Comparison of ENCODE assay signal across 9 mouse cellular contexts in genomic region chr6:58933189-58933913, GRCm38 (mm10). TPM values are rescaled to one million over a fixed set of nuclear protein-coding genes. Genes with fewer than 3 reads are reported as not detected.
DNase-seq lines count a peak whose midpoint lies in the region; ATAC-seq and TF ChIP-seq lines count a peak whose summit lies in the region.
"Had no signal": no experiment of that assay in that cellular context is flagged by ENCODE, and none has a peak within 500 bp of the region (broad histone marks: within the 10 kb centered on the region; RNA-seq: fewer than 3 reads in every experiment).

No protein-coding gene starts in this region.

- WGBS in stomach, embryonic 16.5 days = 58% methylated on average over 6 of the region's 6 CpGs
- WGBS in stomach, postnatal 0 days = 61% methylated on average over 6 of the region's 6 CpGs
- 45% methylated on average over 6 of the region's 6 CpGs for WGBS in hindbrain, embryonic 10.5 days
- WGBS in limb, embryonic 10.5 days = 52% methylated on average over 6 of the region's 6 CpGs

- no peak for TF ChIP-seq CTCF in stomach, postnatal 0 days (IDR thresholded peaks at IDR 0.05; ENCODE audit: low read depth)

- H3K27ac ChIP-seq in stomach, embryonic 16.5 days (ENCODE audit: low read length) = no peak overlapping the region
- H3K27ac ChIP-seq in stomach, postnatal 0 days (replicated peaks) = no peak overlapping the region
- no peak overlapping the region for H3K27ac ChIP-seq in hindbrain, embryonic 10.5 days
- H3K27ac ChIP-seq in limb, embryonic 10.5 days = no peak overlapping the region

- H3K4me2 ChIP-seq in stomach, embryonic 16.5 days (ENCODE audit: low read depth, low read length) = no peak overlapping the region
- no peak overlapping the region for H3K4me2 ChIP-seq in stomach, postnatal 0 days (replicated peaks; ENCODE audit: low read depth)

- H3K4me1 ChIP-seq in stomach, embryonic 16.5 days (ENCODE audit: control insufficient read depth, insufficient read depth, low read length) = no peaks in the 10 kb centered on the region
- H3K4me1 ChIP-seq in stomach, postnatal 0 days (replicated peaks; ENCODE audit: control insufficient read depth, insufficient read depth) = no peaks in the 10 kb centered on the region
- peaks cover 27% of the 10 kb centered on the region for H3K4me1 ChIP-seq in hindbrain, embryonic 10.5 days (replicated peaks)
- peaks cover 26% of the 10 kb centered on the region for H3K4me1 ChIP-seq in limb, embryonic 10.5 days
- H3K4me1 ChIP-seq: megakaryocyte, embryonic 14.5 days had no signal

- peak; percentile 10; the same call in 1 of the 2 replicates for ATAC-seq in stomach, embryonic 16.5 days (ENCODE audit: insufficient read depth, low FRiP score)
- no peak for ATAC-seq in stomach, postnatal 0 days (ENCODE audit: low FRiP score, low TSS enrichment)
- ATAC-seq in megakaryocyte-erythroid progenitor cell, adult 5-6 weeks (replicated peaks; ENCODE audit: low FRiP score, low TSS enrichment, poor library complexity, severe bottlenecking) = no peak

- H3K9me3 ChIP-seq in stomach, embryonic 16.5 days (replicated peaks; ENCODE audit: control insufficient read depth, low read length) = no peaks in the 10 kb centered on the region
- H3K9me3 ChIP-seq in stomach, postnatal 0 days (ENCODE audit: control insufficient read depth, low read length) = no peaks in the 10 kb centered on the region
- no peaks in the 10 kb centered on the region for H3K9me3 ChIP-seq in hindbrain, embryonic 10.5 days
- no peaks in the 10 kb centered on the region for H3K9me3 ChIP-seq in limb, embryonic 10.5 days (replicated peaks)
- H3K9me3 ChIP-seq: megakaryocyte, embryonic 14.5 days had no signal

- no peaks in the 10 kb centered on the region for H3K27me3 ChIP-seq in stomach, embryonic 16.5 days (ENCODE audit: control insufficient read depth, insufficient read depth, low read length)
- no peaks in the 10 kb centered on the region for H3K27me3 ChIP-seq in stomach, postnatal 0 days (ENCODE audit: control insufficient read depth, insufficient read depth, low read length)
- H3K27me3 ChIP-seq in hindbrain, embryonic 10.5 days (ENCODE audit: insufficient read depth, poor library complexity, severe bottlenecking) = no peaks in the 10 kb centered on the region
- no peaks in the 10 kb centered on the region for H3K27me3 ChIP-seq in limb, embryonic 10.5 days (ENCODE audit: low read depth, poor library complexity, severe bottlenecking)
- H3K27me3 ChIP-seq: megakaryocyte, embryonic 14.5 days had no signal

- H3K9ac ChIP-seq in stomach, embryonic 16.5 days (ENCODE audit: low read length) = no peak overlapping the region
- H3K9ac ChIP-seq in stomach, postnatal 0 days (ENCODE audit: low read length) = no peak overlapping the region

- H3K36me3 ChIP-seq in stomach, embryonic 16.5 days (ENCODE audit: control insufficient read depth, insufficient read depth, low read length) = no peaks in the 10 kb centered on the region
- no peaks in the 10 kb centered on the region for H3K36me3 ChIP-seq in stomach, postnatal 0 days (ENCODE audit: control insufficient read depth, insufficient read depth, low read length)
- H3K36me3 ChIP-seq in hindbrain, embryonic 10.5 days = no peaks in the 10 kb centered on the region
- no peaks in the 10 kb centered on the region for H3K36me3 ChIP-seq in limb, embryonic 10.5 days

- no peak overlapping the region for H3K4me3 ChIP-seq in stomach, embryonic 16.5 days (replicated peaks; ENCODE audit: low read length)
- no peak overlapping the region for H3K4me3 ChIP-seq in stomach, postnatal 0 days (ENCODE audit: low read depth, low read length)
- H3K4me3 ChIP-seq in hindbrain, embryonic 10.5 days = no peak overlapping the region
- no peak overlapping the region for H3K4me3 ChIP-seq in limb, embryonic 10.5 days
- H3K4me3 ChIP-seq: megakaryocyte, embryonic 14.5 days had no signal

- no peak for DNase-seq in stomach, postnatal 0 days (ENCODE audit: low spot score)
- DNase-seq in hindbrain, embryonic 10.5 days (ENCODE audit: low spot score) = peak; percentile 31
- peak; percentile 59 for DNase-seq in limb, embryonic 10.5 days (ENCODE audit: low spot score)
- DNase-seq in urinary bladder, postnatal 14 days (ENCODE audit: low spot score) = no peak
- no peak for DNase-seq in spleen, adult 18-20 months
- no peak for DNase-seq in adrenal gland, postnatal 36 days

- no peak for TF ChIP-seq EP300 in stomach, postnatal 0 days (optimal IDR thresholded peaks at IDR 0.05)

RNA-seq across cellular contexts. Expression of gene Nap1l5, which starts 26.5 kb away (rescaled TPM):
- 7.5 and 7.9 TPM in 2 replicates for polyA plus RNA-seq in stomach, embryonic 16.5 days (2015; fragmentation: Nextera tagmentation; extraction: Ambion mirVana)
- 7.5 and 9.3 TPM in 2 replicates for polyA plus RNA-seq in stomach, postnatal 0 days (2015; fragmentation: Nextera tagmentation; extraction: Ambion mirVana)
- 7.5 and 20.1 TPM in 2 replicates for polyA plus RNA-seq in hindbrain, embryonic 10.5 days (2016; fragmentation: Nextera tagmentation; extraction: Ambion mirVana)
- 1.9 and 3.7 TPM in 2 replicates for polyA plus RNA-seq in limb, embryonic 10.5 days (2016; fragmentation: Nextera tagmentation; extraction: Ambion mirVana)
- 10 to 100 TPM; 23.2 to 29.1 TPM for total RNA-seq in adrenal gland, postnatal 36 days (2021)
- not detected in 2 replicates for total RNA-seq in megakaryocyte-erythroid progenitor cell, adult 5-6 weeks (2014; fragmentation: Nextera tagmentation)
- not detected in 2 replicates for total RNA-seq in megakaryocyte-erythroid progenitor cell, adult 5-6 weeks (2017)

Comparison
In these comparisons a context has a peak if more than half of its experiments do, and no peak if none do; other contexts are left out.
1. DNase-seq: peak in hindbrain, embryonic 10.5 days (single experiment) and limb, embryonic 10.5 days (single experiment); none in stomach, postnatal 0 days (single experiment), urinary bladder, postnatal 14 days (single experiment), spleen, adult 18-20 months (0 of 2) and adrenal gland, postnatal 36 days (0 of 2).